28 mouse cellular contexts compared by ENCODE assay signal in the genomic region with DNA sequence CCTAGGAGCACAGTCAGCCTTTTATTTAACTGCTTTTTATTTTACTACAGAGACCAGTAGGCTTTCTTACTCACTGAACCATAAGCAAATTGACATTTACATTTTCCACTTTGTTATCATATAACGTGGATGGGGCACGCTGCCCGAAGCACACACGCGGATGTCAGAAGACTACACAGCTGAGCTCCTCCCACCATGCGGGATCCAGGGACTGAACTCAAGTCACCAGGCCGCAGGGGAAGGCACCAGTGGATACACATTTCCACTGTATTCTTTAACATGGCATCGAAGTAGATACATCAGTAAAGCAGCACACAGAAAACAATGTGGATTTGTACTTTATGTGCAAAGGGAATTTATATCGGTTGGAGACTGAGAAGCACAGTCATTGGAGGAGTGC. TPM values are rescaled to one million over a fixed set of nuclear protein-coding genes. Genes with fewer than 3 reads are reported as not detected.
"Had no signal": no experiment of that assay in that cellular context is flagged by ENCODE, and none has a peak within 500 bp of the region (broad histone marks: within the 10 kb centered on the region; RNA-seq: fewer than 3 reads in every experiment).

No protein-coding gene starts in this region.

- H3K9me3 ChIP-seq: embryonic facial prominence, embryonic 10.5 days; embryonic facial prominence, embryonic 12.5 days; embryonic facial prominence, embryonic 13.5 days; embryonic facial prominence, embryonic 15.5 days; forebrain, embryonic 10.5 days; forebrain, embryonic 12.5 days; forebrain, embryonic 13.5 days; forebrain, embryonic 15.5 days had no signal

- H3K9ac ChIP-seq: embryonic facial prominence, embryonic 12.5 days; embryonic facial prominence, embryonic 13.5 days; embryonic facial prominence, embryonic 15.5 days; forebrain, embryonic 12.5 days; forebrain, embryonic 13.5 days; forebrain, embryonic 15.5 days; forebrain, postnatal 0 days had no signal

- H3K4me1 ChIP-seq: embryonic facial prominence, embryonic 10.5 days; embryonic facial prominence, embryonic 12.5 days; embryonic facial prominence, embryonic 13.5 days; embryonic facial prominence, embryonic 15.5 days; forebrain, embryonic 13.5 days; forebrain, embryonic 15.5 days had no signal

- H3K27me3 ChIP-seq: embryonic facial prominence, embryonic 12.5 days; embryonic facial prominence, embryonic 13.5 days; embryonic facial prominence, embryonic 15.5 days; forebrain, embryonic 12.5 days; forebrain, embryonic 13.5 days; forebrain, embryonic 15.5 days had no signal

- H3K4me3 ChIP-seq: embryonic facial prominence, embryonic 10.5 days; embryonic facial prominence, embryonic 12.5 days; embryonic facial prominence, embryonic 13.5 days; embryonic facial prominence, embryonic 15.5 days; erythroblast, embryonic 14.5 days; forebrain, embryonic 10.5 days; forebrain, embryonic 12.5 days; forebrain, embryonic 13.5 days; forebrain, embryonic 15.5 days had no signal

- ATAC-seq: forebrain, embryonic 13.5 days; forebrain, embryonic 14.5 days; forebrain, embryonic 15.5 days; forebrain, embryonic 16.5 days; forebrain, postnatal 0 days had no signal

- H3K36me3 ChIP-seq: embryonic facial prominence, embryonic 12.5 days; forebrain, embryonic 15.5 days had no signal

- H3K4me2 ChIP-seq: embryonic facial prominence, embryonic 12.5 days; embryonic facial prominence, embryonic 13.5 days; embryonic facial prominence, embryonic 15.5 days; forebrain, embryonic 12.5 days; forebrain, embryonic 13.5 days; forebrain, embryonic 15.5 days had no signal

- H3K27ac ChIP-seq: embryonic facial prominence, embryonic 10.5 days; embryonic facial prominence, embryonic 12.5 days; embryonic facial prominence, embryonic 13.5 days; embryonic facial prominence, embryonic 15.5 days; forebrain, embryonic 10.5 days; forebrain, embryonic 12.5 days; forebrain, embryonic 13.5 days; forebrain, embryonic 15.5 days had no signal

- DNase-seq: cerebellum, adult 18-20 months; cerebellum, adult 2 months; cerebellum, adult 8-10 months; cerebellum, adult 9-10 months; cerebellum, adult 9-11 months; cerebellum, postnatal 10 days; cerebellum, postnatal 14 days; cerebellum, postnatal 25 days; cerebellum, postnatal 36 days; embryo, embryonic 11 days; forebrain, postnatal 0 days; gastrocnemius, postnatal 10 days; gastrocnemius, postnatal 14 days; gastrocnemius, postnatal 25 days; gastrocnemius, postnatal 36 days; heart, adult 18-20 months had no signal

RNA-seq across cellular contexts. Expression of gene Klhl41, which starts 5.3 kb away (rescaled TPM):
- total RNA-seq: common myeloid progenitor, adult 5-6 weeks had no signal
- polyA plus RNA-seq: erythroblast, embryonic 14.5 days; forebrain, embryonic 16.5 days had no signal

RNA-seq across cellular contexts. Expression of gene Bbs5, which starts 28.3 kb away (rescaled TPM):
- polyA plus RNA-seq: erythroblast, embryonic 14.5 days had no signal

RNA-seq across cellular contexts. Expression of gene Fastkd1, which starts 38.0 kb away (rescaled TPM):
- polyA plus RNA-seq: erythroblast, embryonic 14.5 days had no signal
